ENCODE assay signal across 8 mouse cellular contexts in genomic region chr11:44330851-44331773, GRCm38 (mm10).
DNase-seq lines count a peak whose midpoint lies in the region; ATAC-seq and TF ChIP-seq lines count a peak whose summit lies in the region.

No protein-coding gene starts in this region.

- no peaks in the 10 kb centered on the region for H3K36me3 ChIP-seq in kidney, postnatal 0 days (ENCODE audit: insufficient read depth, low read length)

- no peaks in the 10 kb centered on the region for H3K9me3 ChIP-seq in kidney, postnatal 0 days (replicated peaks; ENCODE audit: low read length)

- H3K9ac ChIP-seq in kidney, postnatal 0 days (ENCODE audit: low read depth, low read length), result no peak overlapping the region

- no peaks in the 10 kb centered on the region for H3K27me3 ChIP-seq in kidney, postnatal 0 days (ENCODE audit: insufficient read depth, low read length)

- no peak overlapping the region for H3K4me3 ChIP-seq in kidney, postnatal 0 days (replicated peaks; ENCODE audit: low read depth, low read length)
- no peak overlapping the region for H3K4me3 ChIP-seq in lung, adult 2 months (replicated peaks; ENCODE audit: extremely low read depth, low read depth, low read length)

- 36% methylated on average over 15 of the region's 15 CpGs for WGBS in kidney, postnatal 0 days
- 35% methylated on average over 15 of the region's 15 CpGs for WGBS in lung, adult 2 months

- no peak overlapping the region for H3K4me2 ChIP-seq in kidney, postnatal 0 days (ENCODE audit: low read length)

- peak; percentile 79 for TF ChIP-seq CTCF in kidney, postnatal 0 days (IDR thresholded peaks at IDR 0.05; ENCODE audit: low read depth)
- peak; percentile 33; the same call in 1 of the 2 replicates for TF ChIP-seq CTCF in lung, adult 2 months (IDR thresholded peaks at IDR 0.05; ENCODE audit: insufficient read depth, low read length)

- peak; percentile 59 for DNase-seq in CD4-positive helper T cell, adult 2 months (ENCODE audit: low read depth, low spot score)
- peak; percentile 73 for DNase-seq in ZHBTc4 (ENCODE audit: low read depth, low spot score)
- DNase-seq in cerebellum, postnatal 4 days (ENCODE audit: low spot score in 2 of 2), result peak; percentile 43 to 69
- DNase-seq in kidney, postnatal 0 days (ENCODE audit: low spot score), result peak; percentile 92
- DNase-seq in lung, adult 2 months, result peak; percentile 31
- DNase-seq in yolk sac, embryonic 10.5 days (ENCODE audit: low spot score), result peak; percentile 25

- no peak overlapping the region for H3K27ac ChIP-seq in kidney, postnatal 0 days

- H3K4me1 ChIP-seq in kidney, postnatal 0 days (replicated peaks; ENCODE audit: insufficient read depth, low read length), result no peaks in the 10 kb centered on the region
- H3K4me1 ChIP-seq in lung, adult 2 months (ENCODE audit: control insufficient read depth, insufficient read depth, low read length), result no peaks in the 10 kb centered on the region

- no peak for TF ChIP-seq POLR2A in lung, adult 2 months (IDR thresholded peaks at IDR 0.05; ENCODE audit: borderline replicate concordance, extremely low read depth, low read depth, low read length)

- ATAC-seq in granulocyte monocyte progenitor cell, adult 5-6 weeks (replicated peaks; ENCODE audit: poor library complexity, severe bottlenecking), result peak; percentile 93
- peak; percentile 59; the same call in 1 of the 2 replicates for ATAC-seq in kidney, postnatal 0 days (replicated peaks; ENCODE audit: low FRiP score, low read depth)
- ATAC-seq in neutrophil, adult 5-6 weeks (ENCODE audit: extremely low read depth, insufficient number of reproducible peaks, low FRiP score, poor library complexity, severe bottlenecking), result peak; percentile 53; the same call in 1 of the 2 replicates

Comparison
In these comparisons a context has a peak if more than half of its experiments do, and no peak if none do; other contexts are left out.
1. DNase-seq: peak in every context shown above with its lines; median percentile 92 in kidney, postnatal 0 days; 73 in ZHBTc4; 59 in CD4-positive helper T cell, adult 2 months; 56 in cerebellum, postnatal 4 days; 31 in lung, adult 2 months; 25 in yolk sac, embryonic 10.5 days.